Mouse (Mus musculus) lung, postnatal 0 days (tissue): ENCODE data around the gene Chst8.

Source experiments
- CTCF ChIP-seq: IDR thresholded peaks from 2 replicates; pipeline ENCODE4 v1.5.1; 2016; ENCODE audit warnings: antibody characterized with exemption, mild to moderate bottlenecking
- EP300 ChIP-seq: IDR thresholded peaks from 2 replicates; pipeline ENCODE4 v1.6.1; 2016; ENCODE audit warnings: antibody characterized with exemption, mild to moderate bottlenecking, control low read depth

- TF ChIP-seq CTCF (no peak), EP300 (no peak)
Observed at GRCm38 (mm10) chr7:34636661-34637060, 175.8 kb downstream of the Chst8 start.
